Mouse (Mus musculus) adrenal gland, postnatal 14 days (tissue): ENCODE results near the gene Tbc1d5. TPM values are rescaled to one million over a fixed set of nuclear protein-coding genes. Genes with fewer than 3 reads are reported as not detected.
A peak's percentile ranks its signal among the peaks of the same experiment; 100 is the strongest.
"Not testable (repeated sequence)": the region's sequence is repeated elsewhere in the genome, so short reads cannot be mapped to it uniquely, and the experiment has no call there.

Experiments used
- DNase-seq: peaks from one replicate; pipeline ENCODE4 v3.0.0; 2021; ENCODE audit warnings: mixed read lengths
- total RNA-seq: library from RNA; stranded (reverse); gene quantifications from 2 replicates; pipeline ENCODE4 v1.2.3, GENCODE M21; 2021

Gene Tbc1d5
- total RNA-seq, 1 experiment from 2014 or later = 20.9 TPM

DNA sequence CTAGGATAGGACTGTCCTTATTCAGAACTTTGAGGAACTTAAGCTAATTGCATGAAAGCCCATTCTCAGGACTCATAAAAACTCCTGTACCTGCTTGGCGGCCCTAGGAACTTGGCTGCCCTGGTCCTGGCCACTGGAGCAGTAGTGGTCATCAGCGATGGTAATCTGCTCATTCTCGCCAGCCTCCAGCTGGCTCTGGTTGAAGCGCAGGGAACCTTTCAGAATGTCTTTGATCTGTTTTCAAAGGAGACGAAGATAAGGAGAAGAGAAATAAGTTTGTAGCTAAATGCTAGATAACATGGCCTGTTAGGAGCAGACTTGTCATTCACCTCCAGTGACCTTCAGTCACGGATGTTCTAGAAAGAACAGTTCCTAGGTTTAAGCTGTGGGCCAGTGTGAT, 437.8 kb downstream of the Tbc1d5 start:
- peak; percentile 36 for DNase-seq

GRCm38 (mm10) chr17:50740804-50741203, 438.3 kb downstream of the Tbc1d5 start:
- no peak for DNase-seq

DNA sequence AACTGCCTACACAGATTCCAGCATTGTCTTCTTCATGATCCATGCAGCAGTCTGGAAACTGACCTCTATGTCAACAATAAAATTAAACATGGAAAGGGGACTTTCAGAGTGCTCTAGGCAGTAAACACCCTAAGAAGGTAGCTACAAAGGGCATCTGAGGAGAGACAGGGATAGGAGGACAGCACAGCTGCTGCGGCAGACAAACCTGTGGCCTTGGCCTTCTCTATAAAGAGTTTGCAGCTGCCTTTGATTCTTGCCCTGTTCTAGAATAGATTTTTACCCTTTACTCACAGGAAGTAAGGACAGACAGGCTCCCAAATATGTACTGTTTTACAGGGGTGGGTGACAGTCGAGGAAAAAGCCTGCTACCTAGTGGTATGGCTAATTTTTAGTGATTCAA, 440.7 kb downstream of the Tbc1d5 start:
- peak; percentile 26 for DNase-seq

DNA sequence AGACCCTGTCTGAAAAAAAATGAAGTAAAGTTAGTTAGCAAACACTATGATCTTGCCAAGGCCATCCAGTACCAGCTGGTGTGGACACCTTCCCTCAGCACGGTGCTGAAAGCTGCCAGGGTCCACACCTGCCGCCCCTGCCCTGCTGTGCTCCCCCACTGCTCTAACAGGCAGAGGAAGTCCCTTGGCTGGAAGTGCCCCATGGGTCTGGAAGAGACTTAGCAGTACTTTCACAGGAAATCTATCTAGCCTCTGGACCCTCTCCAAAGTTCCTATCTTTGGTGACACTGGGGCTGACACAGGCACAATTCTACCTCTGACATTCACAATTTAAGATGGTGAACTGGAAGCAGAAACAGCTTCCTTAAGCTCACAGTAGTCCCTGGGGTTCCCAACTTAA, 442.1 kb downstream of the Tbc1d5 start:
- DNase-seq = no peak

DNA sequence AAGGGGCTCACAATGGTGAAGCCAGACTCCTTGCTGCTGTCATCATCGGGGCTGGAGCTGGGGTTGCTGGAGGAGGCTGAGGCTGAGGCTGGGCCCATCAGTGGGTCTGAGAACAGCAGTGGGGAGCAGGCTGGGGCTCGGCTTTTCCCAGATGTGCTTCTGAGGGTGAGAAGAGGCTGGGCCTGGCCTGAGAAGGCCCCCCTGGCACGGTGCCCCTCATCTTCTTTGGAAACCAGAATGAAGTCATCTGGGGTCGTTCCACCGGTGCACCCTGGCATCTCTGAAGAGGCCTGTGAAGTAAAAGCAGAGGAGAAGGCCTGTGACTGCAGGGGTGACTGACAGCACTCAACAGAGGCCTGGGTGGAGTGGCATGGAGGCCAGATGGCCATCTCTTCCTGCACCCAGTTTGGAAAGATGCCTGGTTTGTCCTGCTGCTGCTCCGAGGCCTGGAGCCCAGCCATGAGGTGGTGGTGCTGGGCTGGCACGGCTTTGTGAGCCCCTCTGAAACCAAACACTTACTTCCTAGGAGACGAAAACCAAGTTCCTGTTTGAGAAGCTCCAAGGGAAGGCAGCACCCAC, 443.1 kb downstream of the Tbc1d5 start:
- DNase-seq = no peak

- peak; percentile 38 for DNase-seq
Measured at GRCm38 (mm10) chr17:50735382-50735954, 443.7 kb downstream of the Tbc1d5 start.

DNA sequence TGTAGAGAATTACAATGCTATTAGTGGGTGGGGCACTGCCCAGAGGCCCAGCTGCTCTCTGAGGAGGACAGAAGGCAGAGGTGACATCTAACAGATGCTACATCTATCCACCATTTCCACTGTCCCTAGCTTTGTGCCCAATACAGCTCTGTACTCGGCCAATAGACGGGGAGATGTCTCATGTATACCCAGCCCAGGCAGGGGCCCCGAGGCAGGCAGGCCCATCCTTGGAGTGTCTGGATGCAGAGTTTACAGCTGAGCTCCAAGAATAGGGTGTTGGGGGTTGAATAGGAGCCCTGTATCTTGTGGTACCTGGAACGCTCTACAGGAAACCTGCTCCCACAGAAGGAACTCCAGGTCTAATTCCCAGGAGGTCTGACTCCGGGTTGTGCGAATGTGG, 444.4 kb downstream of the Tbc1d5 start:
- no peak for DNase-seq

GRCm38 (mm10) chr17:50733390-50733789, 445.8 kb downstream of the Tbc1d5 start:
- no peak for DNase-seq

DNA sequence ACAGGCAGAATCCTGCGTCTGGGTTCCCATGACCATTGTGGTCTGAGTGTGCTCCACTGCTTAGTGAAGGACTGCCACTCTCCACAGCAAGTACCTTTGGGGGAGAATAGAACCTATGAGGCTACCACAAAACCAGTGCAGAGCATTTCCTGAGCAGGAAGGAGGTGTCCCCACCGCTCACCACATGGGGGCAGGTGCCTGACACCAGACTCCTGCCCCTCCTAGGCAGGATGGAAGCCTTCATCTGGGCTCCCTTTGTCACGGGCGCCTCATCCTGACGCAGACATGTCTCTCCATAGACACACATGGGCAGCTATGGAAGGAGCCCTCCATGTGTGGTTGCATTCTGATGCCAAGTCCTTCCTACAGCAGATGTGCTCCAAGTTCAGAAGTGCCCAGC, 447.3 kb downstream of the Tbc1d5 start:
- DNase-seq = no peak

GRCm38 (mm10) chr17:50730896-50731295, 448.3 kb downstream of the Tbc1d5 start:
- no peak for DNase-seq

DNA sequence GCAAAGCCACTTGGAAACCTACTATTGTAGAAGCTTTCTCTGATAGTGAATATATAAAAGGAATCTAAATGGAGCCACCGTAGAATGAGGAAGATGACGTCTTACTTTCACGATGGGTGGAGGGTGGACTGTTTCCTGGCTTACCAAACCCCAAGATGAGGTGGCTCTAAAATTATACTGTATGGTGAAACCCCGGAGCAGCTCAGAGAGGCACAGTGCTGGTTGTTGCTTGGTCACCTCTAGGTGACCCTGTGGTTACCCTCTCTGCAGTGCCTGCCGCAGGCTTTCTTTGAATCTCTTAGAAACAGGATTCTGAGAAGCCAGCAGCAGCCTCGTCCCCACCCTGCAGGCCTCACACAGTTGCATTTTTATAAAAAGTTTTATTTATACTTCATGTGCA, 449.6 kb downstream of the Tbc1d5 start:
- no peak for DNase-seq

DNA sequence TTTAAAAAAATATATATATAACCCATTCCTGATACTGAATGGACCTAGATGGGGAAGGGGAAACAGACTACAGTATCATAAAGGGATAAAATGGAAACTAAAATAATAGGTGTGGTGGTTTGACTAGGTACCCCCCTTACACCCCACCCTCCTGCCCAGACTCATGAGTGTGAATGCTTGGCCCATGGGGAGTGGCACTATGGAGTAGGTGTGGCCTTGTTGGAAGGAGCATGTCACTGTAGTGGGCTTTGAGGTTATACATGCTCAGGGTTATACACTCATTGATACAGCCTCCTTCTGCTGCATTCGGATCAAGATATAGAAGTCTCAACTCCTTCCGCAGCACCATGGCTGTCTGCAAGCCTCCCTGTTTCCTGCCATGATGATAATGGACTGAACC, 450.1 kb downstream of the Tbc1d5 start:
- no peak for DNase-seq

DNA sequence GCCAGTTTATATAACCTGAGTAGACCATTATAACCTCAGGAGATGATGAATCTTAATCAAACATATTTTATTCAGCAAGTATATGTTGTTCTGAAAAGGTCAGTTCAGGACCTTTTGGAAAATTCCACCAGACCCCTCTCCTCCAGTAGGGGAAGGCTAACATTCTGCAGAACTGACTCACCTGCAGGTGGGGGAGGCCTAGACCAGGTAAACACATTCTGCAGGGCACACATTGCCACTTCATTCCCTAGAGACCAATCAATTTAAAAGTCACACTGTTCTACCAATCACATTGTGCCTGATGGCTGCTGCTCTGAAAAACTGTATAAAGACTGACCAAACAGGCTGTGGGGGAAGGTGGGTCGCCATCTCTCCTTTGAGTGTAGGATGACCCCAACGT, 452.9 kb downstream of the Tbc1d5 start:
- no peak for DNase-seq

DNA sequence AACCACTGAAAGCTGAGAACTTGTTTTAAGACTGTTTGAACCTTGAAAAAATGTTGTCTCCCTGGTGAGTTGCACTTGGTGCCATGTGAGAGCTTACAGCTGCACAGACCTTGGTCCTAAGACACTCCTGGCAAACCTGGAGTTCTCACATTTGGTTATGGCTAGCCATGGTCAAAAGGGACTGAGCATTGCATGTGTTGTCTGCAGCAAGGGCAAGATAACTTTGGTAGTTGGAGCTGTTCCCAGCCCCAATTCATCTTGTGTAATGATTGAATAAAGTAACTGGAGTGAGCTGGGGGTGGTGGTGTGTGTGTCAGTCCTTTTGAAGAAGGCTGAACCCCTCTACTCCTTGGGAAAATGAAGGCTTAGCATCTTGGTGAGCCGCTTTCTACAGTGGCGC, 454.8 kb downstream of the Tbc1d5 start:
- DNase-seq = peak; percentile 43

- peak; percentile 19 for DNase-seq
Measured at GRCm38 (mm10) chr17:50717586-50717985, 461.6 kb downstream of the Tbc1d5 start.

GRCm38 (mm10) chr17:50710497-50711222, 468.5 kb downstream of the Tbc1d5 start:
- no peak for DNase-seq

GRCm38 (mm10) chr17:50698410-50698809, 480.7 kb downstream of the Tbc1d5 start:
- not testable (repeated sequence) for DNase-seq

DNA sequence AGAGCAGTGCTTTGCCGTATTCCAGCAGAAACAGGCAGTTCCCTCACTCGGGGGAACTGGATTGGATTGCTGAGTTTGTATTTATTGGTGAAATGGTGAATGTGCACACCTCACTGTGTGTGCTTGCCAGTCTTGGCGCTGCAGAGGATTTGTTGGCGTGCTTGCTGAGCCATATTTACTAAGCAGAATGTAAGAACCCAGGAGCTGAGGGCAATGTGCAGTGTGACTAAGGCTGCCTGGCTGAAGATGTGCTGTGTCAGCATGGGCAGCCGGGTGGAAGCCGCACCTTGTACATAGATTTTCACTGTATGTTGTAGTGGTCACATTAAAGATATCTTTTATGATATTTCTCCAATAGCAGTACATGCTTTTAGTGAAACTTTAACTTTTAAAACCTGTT, 491.0 kb downstream of the Tbc1d5 start:
- no peak for DNase-seq

DNA sequence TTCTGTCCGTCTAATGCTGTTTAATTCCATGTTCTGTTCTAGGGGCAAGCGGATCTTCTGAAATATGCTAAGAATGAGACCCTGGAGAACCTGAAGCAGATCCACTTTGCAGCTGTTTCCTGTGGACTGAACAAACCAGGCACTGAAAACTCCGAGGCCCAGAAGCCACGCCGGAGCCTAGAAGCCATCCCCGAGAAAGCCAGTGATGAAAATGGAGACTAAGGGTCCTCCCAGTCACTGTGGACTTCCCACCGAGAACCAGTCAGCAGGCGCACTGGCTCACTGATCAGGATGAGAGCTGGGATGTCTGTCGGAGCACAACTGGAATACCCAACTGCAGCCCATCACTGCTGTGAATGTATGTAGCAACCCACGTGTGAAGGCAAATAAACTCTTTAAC, 491.5 kb downstream of the Tbc1d5 start:
- no peak for DNase-seq

DNA sequence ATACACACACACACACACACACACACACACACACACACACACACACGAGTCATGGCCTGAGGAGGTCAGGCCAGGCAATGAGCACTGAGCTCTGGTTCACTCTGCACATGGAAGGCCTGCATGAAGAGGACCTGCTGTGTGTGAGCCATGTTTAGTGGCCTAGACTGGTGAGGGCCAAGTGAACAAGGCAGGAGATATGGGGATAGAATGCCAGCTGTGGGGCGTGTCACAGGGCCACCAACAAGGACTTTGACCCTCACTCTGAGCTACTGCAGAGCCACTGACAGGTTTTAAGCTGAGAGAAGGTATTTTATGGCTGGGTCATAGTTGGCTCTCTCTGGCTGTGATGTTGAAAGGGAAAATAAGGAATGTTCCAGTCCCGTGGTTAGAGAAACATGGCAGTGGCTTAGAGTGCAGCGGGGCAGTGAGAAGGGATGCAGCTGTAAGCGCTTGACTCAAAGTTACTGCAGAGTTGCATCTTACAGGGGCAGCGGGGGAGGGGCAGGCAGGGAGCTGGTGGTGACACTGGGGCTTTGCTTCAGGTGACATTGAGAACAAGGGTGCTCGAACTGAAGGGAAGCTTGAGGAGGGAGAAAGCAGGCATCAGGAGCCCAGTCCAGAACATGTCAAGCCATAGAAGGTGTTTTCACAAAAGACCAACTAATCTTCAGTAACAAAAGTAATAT, 494.0 kb downstream of the Tbc1d5 start:
- DNase-seq = peak; percentile 37
